Mouse (Mus musculus) layer of hippocampus, adult 9-10 months (tissue): Measurements from ENCODE around the gene D130040H23Rik.
"Not testable (repeated sequence)": the region's sequence is repeated elsewhere in the genome, so short reads cannot be mapped to it uniquely, and the experiment has no call there.

Experiments
- DNase-seq: peaks from one replicate; pipeline ENCODE4 v3.0.0; 2022; ENCODE audit warnings: low spot score

Gene D130040H23Rik

DNA sequence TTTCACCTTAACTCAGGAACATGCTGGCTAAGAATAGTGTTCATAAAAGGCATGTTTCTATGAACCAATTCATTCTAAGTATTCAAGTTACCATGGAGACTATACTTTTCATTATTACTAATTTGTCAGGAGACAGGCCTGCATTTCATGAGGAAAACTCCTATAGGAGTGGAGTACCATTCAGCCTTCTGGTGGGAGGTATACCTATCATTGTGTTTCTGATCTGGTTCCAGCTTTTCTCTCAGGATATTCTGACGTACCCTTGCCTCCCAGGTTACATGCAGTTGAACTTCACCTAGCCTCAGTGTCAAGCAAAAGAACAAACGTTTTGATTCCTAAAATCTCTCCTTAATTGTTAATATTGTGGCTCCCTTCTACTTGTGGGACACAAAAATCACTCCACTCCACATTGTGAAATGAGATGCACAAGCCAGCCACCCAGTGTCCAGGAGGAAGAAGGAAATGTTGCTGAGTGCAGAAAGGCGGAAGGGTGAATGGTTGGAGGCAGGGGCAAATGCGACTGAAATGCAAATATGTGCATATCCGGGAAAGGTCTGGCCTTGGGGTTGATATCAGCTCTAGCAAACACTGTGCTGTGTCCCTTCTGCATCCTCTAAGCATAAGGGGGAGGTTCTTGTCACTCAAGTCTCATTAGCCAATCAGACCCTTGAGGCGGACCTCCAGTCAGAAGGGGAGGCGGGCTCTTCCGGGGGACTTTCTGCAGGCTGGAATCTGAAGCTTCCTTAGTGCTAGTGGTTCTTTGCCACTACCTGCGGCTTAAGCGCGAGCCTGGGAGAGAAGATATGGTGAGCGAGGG, at the start of gene D130040H23Rik:
D130040H23Rik (plus strand) TSS at position 695 of the 817 bp plus-strand sequence.
- peak; percentile 86 for DNase-seq

DNA sequence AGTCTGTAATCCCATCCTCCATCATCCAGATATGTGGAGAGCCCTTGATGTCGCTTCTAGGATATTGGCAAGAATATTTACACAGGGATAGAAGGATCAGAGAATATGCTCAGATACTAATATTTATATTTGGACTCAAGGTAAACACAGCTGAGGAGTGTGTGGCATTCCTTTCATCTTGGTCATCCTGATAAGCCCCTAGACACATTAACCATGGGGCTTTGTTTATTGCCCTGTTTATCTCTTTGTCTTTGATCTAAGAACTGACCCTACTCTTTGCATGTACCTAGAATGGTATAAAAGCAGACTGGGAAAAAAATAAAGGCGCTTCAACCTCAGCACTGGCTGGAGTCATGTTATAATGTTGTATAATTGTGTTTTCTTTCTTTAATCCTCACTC, 28.3 kb upstream of the D130040H23Rik start:
- no peak for DNase-seq

DNA sequence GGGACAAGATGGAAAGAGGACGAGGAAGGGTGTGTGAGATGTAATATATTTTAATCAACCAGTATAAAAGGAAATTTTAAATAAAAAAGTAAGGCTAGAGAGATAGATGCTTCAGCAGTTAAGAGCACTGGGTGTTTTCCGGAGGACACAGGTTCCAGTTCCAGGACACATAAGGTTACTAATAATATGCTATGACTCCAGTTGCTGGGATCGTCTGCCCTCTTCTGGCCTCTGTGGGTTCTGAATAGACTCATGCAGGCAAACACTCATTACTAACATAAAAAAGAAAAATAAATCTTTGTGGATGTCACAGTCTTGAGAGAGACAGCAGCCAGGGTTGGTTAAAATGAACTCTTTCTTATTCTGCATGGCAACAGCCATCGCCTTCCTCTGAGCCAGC, 2.4 kb upstream of the D130040H23Rik start:
- no peak for DNase-seq

DNA sequence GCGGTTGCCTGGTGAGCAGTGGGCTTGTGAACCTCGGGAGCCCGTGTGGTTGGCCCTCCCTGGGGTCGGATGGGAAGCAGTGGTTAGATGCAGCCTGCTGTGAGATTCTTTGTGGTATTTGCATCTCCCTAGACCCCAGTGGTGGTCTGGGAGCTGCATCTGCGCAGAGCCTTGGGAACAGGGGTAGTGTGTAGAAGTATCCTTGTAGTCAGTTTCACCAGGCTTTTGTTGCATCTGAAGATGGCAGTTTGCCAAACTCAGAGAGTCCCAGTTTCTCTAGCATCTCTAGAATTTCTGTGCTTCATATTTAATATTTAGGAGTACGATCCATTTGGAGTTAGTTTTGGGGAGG, 299 bp downstream of the D130040H23Rik start:
- no peak for DNase-seq

DNA sequence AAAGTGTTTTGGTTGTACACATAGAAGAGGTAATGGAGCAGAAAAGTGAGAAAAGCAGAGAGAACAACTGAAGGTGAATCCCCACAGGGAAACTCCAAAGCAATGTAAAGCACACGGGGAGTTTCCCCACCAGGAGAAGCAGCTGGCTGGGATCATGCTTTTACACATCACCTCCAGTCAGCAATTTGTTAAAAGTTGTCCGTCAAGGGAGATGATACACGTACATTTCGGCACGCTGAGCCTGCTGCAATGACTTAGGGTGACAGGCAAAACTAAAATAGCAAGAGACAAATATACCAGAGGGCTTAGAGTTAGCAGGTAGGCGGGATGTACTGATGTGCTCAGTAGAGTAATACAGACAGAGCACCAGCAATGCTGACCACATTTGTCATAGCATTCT, 1.6 kb downstream of the D130040H23Rik start:
- DNase-seq: no peak

DNA sequence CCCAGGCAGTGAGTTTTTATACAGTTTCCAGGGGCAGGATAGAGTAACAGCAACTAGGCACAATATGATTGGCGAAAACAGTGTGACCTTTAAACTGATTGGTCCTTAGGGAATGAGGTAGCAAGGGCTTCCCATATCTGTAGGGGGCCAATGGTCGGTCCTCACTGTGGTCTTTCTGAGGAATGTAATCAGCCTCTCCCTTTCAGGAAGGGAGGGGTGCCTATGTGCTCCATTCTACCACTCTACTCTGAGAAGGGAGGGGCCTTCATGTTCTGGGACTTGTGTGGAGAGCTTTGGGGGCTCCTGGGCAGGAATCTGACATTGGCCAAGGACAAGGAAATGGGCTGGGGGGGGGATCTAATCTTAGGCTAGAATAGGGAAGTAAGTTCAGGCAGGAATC, 53.9 kb downstream of the D130040H23Rik start:
- DNase-seq: no peak

DNA sequence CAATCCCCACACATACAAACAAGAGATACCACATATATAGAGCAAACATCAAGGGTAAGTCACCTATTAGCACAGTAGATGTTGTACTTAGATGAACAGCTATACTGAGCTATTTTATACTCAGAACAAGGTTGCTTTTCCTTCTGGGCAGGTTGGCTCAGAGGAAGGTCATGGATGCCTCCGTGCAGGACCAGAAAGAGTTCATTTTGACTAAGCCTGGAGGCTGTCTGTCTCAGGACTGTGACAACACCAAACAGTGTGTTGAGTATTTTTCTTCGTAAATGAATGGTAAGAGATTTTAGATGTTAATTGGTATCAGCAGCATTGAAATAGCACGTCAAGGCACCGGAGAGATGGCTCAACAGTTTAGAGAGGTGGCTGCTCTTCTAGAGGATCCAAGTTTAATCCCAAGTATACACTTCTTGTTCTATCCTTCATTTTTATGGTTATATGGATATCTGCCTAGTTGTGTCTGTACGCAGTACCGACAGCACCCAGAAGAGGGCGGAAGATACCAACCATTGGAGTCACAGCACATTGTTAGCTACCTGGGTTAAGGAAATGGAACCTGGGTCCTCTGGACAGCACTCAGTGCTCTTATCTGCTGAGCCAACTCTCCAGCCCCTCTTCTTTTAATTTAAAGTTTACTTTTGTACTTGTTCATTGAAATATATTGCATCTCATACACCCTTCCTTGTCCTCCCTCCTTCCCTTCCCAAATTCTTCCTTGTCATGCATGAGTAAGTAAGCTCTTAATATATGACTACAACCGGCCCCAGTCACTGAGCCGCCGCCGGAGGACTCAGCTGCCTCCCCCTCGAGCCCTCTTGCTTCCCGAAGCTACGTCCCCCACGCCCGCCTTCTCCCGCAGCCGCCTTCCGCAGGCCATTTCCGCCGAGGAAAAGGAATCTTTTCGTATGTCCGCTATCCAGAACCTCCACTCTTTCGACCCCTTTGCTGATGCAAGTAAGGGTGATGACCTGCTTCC, 57.7 kb downstream of the D130040H23Rik start:
- DNase-seq: peak; percentile 96

DNA sequence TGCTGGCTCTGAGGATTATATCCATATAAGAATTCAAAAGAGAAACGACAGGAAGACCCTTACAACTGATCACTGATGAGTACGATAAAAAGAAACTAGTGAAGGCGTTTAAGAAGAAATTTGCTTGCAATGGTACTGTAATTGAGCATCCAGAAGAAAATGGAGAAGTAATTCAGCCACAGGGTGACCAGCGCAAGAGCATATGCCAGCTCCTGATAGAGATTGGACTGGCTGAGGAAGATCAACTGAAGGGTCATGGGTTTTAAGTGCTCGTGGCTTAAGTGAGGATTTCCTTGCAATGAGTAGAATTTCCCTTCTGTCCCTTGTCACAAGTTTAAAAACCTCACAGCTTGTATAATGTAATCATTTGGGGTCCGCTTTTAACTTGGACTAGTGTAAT, 58.4 kb downstream of the D130040H23Rik start:
- DNase-seq: not testable (repeated sequence)
